Mouse (Mus musculus) forebrain, embryonic 12.5 days (tissue): ENCODE data around the gene Haspin. TPM values are rescaled to one million over a fixed set of nuclear protein-coding genes. Genes with fewer than 3 reads are reported as not detected.

Experiments
- ATAC-seq: fragments of 200-750 bp; cut with Nextera tagmentation; 2 replicates; pipeline ENCODE4 v1.8.0; 2017; ENCODE audit warnings: moderate TSS enrichment; ENCODE audit not compliant: low FRiP score
- H3K27ac ChIP-seq: fragments of 300-500 bp; sonication (generic); 2 replicates; pipeline ENCODE4 v1.5.1; 2016; ENCODE audit warnings: mild to moderate bottlenecking
- H3K27me3 ChIP-seq: fragments of 300-500 bp; sonication (generic); 2 replicates; pipeline ENCODE4 v1.6.1; 2016; ENCODE audit warnings: mild to moderate bottlenecking
- H3K36me3 ChIP-seq: fragments of 300-500 bp; sonication (generic); replicated peaks from 2 replicates; pipeline ENCODE4 v1.6.1; 2016; ENCODE audit warnings: mild to moderate bottlenecking
- H3K4me1 ChIP-seq: fragments of 300-500 bp; sonication (generic); 2 replicates; pipeline ENCODE4 v1.6.1; 2016
- H3K4me2 ChIP-seq: fragments of 300-500 bp; sonication (generic); 2 replicates; pipeline ENCODE4 v1.6.1; 2016; ENCODE audit warnings: mild to moderate bottlenecking, moderate library complexity
- H3K4me3 ChIP-seq: fragments of 300-500 bp; sonication (generic); replicated peaks from 2 replicates; pipeline ENCODE4 v1.5.1; 2016; ENCODE audit warnings: mild to moderate bottlenecking
- H3K9ac ChIP-seq: fragments of 300-500 bp; sonication (generic); 2 replicates; pipeline ENCODE4 v1.6.1; 2016; ENCODE audit warnings: mild to moderate bottlenecking
- H3K9me3 ChIP-seq: fragments of 300-500 bp; sonication (generic); 2 replicates; pipeline ENCODE4 v1.6.1; 2016
- WGBS: fragments of 180-500 bp; shearing (Covaris S2); methylation state at CpG from one replicate; pipeline ENCODE4 v1.1.7; 2016; 5-methylcytosine and 5-hydroxymethylcytosine counted together
- polyA plus RNA-seq: library from polyadenylated mRNA; unstranded; fragments of >200 nt; fragmentation: Nextera tagmentation; extraction: Ambion mirVana; gene quantifications from 2 replicates; pipeline ENCODE4 v1.2.1, GENCODE M21; 2016

Haspin gene
- polyA plus RNA-seq, 1 experiment from 2014 or later: 18.5 TPM

DNA sequence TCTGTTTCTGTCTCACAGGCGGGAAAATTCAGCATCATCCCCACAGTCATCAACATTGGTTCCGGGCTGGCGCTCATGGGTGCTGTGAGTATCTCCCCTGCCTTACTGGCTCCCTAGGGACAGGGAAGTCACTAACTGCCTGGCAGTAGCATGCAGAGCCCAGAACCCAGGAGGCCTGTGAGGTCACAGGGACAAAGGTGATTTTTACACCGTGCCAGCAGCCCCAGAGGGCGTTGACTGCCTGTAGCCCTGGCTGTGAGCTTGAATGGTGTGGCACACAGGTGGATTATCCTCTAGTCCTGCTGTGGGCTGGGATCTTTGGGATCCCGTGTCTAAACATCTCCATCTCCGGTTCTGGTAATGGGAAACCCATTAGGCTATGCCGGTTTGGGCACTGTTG is 30.0 kb upstream of the Haspin start:
- WGBS: 86% methylated on average over 8 of the region's 8 CpGs
- H3K27me3 ChIP-seq: no peaks in the 10 kb centered on the region

DNA sequence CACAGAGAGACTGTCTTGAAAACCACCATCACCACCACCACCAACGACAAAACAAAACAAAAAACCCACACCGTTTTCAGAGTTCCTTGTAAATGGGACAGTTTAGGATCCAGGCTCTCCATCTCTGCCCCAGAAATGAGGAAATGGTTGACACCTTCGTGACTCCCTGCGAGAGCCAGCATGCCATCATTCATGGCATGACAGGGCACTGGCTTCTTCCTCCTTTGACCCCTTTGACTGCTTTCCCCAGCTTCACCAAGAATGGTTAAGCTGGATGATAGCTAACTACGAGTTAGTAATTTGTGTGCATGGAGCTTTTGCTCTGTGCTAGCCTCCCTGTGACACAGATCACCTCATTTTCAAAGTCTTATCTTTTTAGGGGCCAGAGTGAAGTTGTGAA is 24.2 kb upstream of the Haspin start:
- H3K27me3 ChIP-seq: peaks cover 36% of the 10 kb centered on the region
- H3K4me3 ChIP-seq: no peak overlapping the region
- no peaks in the 10 kb centered on the region for H3K36me3 ChIP-seq
- H3K9ac ChIP-seq: no peak overlapping the region
- no peak overlapping the region for H3K4me2 ChIP-seq
- no peak overlapping the region for H3K27ac ChIP-seq
- whole genome bisulfite sequencing: 89% methylated on average over 5 of the region's 5 CpGs
- H3K4me1 ChIP-seq: peaks cover 8% of the 10 kb centered on the region
- no peaks in the 10 kb centered on the region for H3K9me3 ChIP-seq
- no peak for ATAC-seq

More for the DNA sequence above, 30.0 kb upstream of the Haspin start:
- no peak for ATAC-seq
- Histone ChIP-seq H3K27ac (no peak overlapping the region), H3K4me2 (no peak overlapping the region), H3K9me3 (no peaks in the 10 kb centered on the region), H3K4me1 (no peaks in the 10 kb centered on the region), H3K36me3 (0 out of 2 replicates have a peak, but pooled peaks cover 4% of the 10 kb centered on the region), H3K4me3 (no peak overlapping the region), H3K9ac (no peak overlapping the region)

DNA sequence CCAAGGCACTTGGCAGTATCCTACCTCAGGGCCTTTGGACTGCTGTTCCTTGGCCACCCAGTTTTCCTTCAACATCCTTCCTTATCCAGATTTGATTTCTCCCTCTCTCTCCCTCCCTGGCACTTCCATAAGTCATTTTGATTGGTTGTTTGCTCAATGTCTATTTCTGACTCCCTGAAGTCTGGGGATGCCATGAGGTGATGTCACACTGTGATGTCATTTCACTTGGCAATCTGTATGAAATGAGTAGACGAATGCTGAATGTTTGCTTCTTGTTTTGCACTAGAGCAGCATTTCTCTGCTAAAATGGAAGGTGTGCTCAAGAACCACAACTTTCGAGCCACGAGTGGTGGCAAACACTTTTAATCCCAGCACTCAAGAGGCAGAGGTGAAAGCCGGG is 23.5 kb upstream of the Haspin start:
- Histone ChIP-seq H3K4me3 (no peak overlapping the region), H3K9ac (no peak overlapping the region), H3K4me1 (peaks cover 8% of the 10 kb centered on the region), H3K36me3 (no peaks in the 10 kb centered on the region), H3K9me3 (no peaks in the 10 kb centered on the region), H3K27ac (no peak overlapping the region), H3K27me3 (peaks cover 36% of the 10 kb centered on the region), H3K4me2 (no peak overlapping the region)
- 91% methylated on average over 4 of the region's 4 CpGs for WGBS
- ATAC-seq: no peak

DNA sequence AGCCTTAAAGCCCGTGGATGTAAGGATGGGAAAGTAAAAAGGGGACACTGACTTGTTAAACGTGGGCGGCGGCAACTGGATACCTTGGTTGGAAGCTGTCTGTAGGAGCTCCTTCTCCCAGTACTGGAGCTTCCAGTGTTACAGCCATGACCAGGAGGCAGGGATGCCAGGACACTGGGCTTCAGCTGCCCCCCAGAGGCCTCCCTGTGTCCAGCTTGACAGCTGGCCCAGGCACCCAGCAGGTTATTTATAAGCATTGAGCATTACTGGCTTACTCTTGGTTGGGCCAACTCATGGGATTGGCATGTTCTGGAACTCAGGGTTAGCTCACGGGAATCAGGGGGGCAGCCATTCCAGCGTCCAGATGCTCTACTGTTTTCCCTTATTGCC is 22.7 kb upstream of the Haspin start:
- Histone ChIP-seq H3K27ac (no peak overlapping the region), H3K4me1 (peaks cover 8% of the 10 kb centered on the region), H3K4me3 (peak overlapping the region; percentile 42; the same call in 1 of the 2 replicates), H3K4me2 (peak overlapping the region; percentile 73), H3K36me3 (no peaks in the 10 kb centered on the region), H3K27me3 (peaks cover 36% of the 10 kb centered on the region), H3K9ac (no peak overlapping the region), H3K9me3 (no peaks in the 10 kb centered on the region)
- no peak for ATAC-seq
- 18% methylated on average over 6 of the region's 6 CpGs for WGBS

DNA sequence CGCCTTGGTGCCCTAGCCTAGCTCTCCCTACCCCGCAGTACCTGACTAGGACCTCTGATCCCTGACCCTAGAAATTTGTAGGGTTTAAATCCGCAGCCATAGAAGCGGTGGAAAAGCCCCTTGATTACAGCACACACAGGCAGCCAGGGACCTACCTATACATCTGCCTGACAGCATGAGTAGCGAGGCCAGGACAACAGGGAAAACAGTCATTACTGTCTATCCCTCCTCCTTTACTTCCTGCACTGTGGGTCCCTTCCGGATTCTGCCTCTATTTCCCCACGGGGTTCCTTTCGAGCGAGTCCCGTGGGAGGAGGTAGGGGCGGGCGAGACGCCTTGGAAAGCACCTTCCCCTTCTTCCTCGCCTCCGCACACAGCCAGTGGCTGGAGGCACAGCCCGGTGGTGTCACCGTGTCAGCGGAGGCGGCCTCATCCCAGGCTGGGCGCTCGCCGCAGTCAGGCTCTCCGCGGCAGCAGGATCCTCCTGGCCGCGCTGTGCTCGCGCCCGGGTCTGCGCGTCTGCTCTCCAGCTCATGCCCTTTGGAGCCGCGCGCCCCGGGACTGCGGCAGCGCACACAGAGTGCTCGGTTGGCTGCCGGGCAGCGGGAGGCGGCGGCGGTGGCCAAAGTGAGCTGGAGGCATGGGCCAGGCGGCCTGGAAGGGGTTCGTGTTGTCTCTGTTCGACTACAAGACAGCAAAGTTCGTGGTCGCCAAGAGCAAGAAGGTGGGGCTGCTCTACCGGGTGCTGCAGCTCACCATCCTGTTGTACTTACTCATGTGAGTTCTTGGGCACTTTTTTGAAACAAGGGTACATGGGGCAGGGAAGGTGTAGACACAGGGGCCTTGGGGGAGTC is 22.1 kb upstream of the Haspin start, which contains the start of gene P2rx5:
P2rx5 (plus strand) TSS at position 465 of the 854 bp plus-strand sequence.
- H3K9ac ChIP-seq: peak within 1 kb of the TSS; percentile 40
- no peaks in the 10 kb centered on the region for H3K36me3 ChIP-seq
- peaks cover 36% of the 10 kb centered on the region for H3K27me3 ChIP-seq
- H3K27ac ChIP-seq: no peak within 1 kb of the TSS
- H3K9me3 ChIP-seq: no peaks in the 10 kb centered on the region
- ATAC-seq: no peak
- H3K4me3 ChIP-seq: peak within 1 kb of the TSS; percentile 42
- WGBS: 3% methylated on average over 49 of the region's 49 CpGs
- peaks cover 8% of the 10 kb centered on the region for H3K4me1 ChIP-seq
- peak within 1 kb of the TSS; percentile 73 for H3K4me2 ChIP-seq

DNA sequence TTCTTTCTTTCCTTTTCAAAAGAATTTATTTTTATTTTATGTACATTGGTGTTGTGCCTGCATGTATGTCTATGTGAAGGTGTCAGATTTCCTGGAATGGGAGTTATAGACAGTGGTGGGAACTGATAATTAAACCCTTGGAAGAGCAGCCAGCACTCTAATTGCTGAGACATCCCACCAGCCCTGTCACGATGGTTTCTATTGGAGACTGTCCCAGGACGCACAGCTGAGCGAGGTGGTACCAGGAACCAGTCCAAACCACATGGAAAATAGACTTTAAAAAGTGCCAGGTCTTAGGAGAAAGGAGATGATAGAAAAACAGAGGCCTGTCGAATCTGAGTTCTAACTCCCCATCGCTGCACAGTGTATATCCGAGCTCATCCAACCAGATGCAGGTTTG is 17.0 kb upstream of the Haspin start:
- Histone ChIP-seq H3K27me3 (peaks cover 19% of the 10 kb centered on the region), H3K4me3 (no peak overlapping the region), H3K9ac (no peak overlapping the region), H3K4me1 (peaks cover 2% of the 10 kb centered on the region), H3K36me3 (no peaks in the 10 kb centered on the region), H3K4me2 (no peak overlapping the region), H3K27ac (no peak overlapping the region), H3K9me3 (no peaks in the 10 kb centered on the region)
- ATAC-seq: no peak
- WGBS: 84% methylated on average over 6 of the region's 6 CpGs

DNA sequence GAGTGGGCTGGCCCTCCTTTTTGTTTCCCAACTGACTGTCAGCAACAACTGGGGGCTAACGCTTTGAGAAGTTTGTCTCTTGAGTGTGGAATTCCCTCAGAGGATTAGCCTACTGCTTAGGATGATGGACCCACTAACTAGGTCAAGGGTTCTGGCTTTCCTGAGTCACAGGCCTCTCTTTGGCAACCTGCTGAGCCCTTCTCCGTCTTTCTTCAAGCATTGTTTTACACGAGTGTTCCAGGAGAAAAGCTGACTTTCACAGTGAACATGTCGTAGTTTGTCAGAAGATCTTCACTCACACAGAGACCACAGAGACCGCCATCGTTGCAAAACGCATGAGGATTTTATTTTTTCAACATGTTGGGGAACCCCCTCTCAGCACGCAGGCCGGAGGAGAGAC is 10.1 kb upstream of the Haspin start:
- ATAC-seq: no peak
- no peak overlapping the region for H3K9ac ChIP-seq
- 70% methylated on average over 9 of the region's 9 CpGs for WGBS
- no peaks in the 10 kb centered on the region for H3K9me3 ChIP-seq
- H3K4me3 ChIP-seq: no peak overlapping the region
- peaks cover 7% of the 10 kb centered on the region for H3K4me1 ChIP-seq
- H3K27me3 ChIP-seq: no peaks in the 10 kb centered on the region
- H3K4me2 ChIP-seq: no peak overlapping the region
- no peak overlapping the region for H3K27ac ChIP-seq
- no peaks in the 10 kb centered on the region for H3K36me3 ChIP-seq

DNA sequence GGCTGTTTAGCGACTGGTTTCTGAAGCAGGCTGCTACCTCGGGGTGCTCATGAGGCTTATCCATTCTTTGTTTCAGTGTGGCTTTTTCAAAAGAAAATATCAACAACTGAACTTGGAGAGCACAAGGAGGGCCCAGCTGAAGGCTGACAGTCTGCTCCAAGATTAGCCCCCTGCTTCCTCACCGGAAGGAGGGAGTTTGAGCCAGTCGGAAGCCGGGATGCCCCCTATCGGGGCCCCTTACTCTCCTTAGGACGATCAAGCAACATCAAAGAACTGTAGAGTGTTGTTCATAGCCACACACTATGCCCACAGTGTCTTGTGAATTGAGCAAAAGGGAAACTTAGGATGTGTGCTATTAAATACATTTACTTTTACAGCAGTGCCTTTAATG is 8.9 kb upstream of the Haspin start:
- H3K4me3 ChIP-seq: no peak overlapping the region
- WGBS: 54% methylated on average over 7 of the region's 7 CpGs
- no peaks in the 10 kb centered on the region for H3K27me3 ChIP-seq
- H3K4me1 ChIP-seq: peaks cover 7% of the 10 kb centered on the region
- no peaks in the 10 kb centered on the region for H3K9me3 ChIP-seq
- no peaks in the 10 kb centered on the region for H3K36me3 ChIP-seq
- no peak for ATAC-seq
- H3K27ac ChIP-seq: no peak overlapping the region
- H3K4me2 ChIP-seq: no peak overlapping the region
- H3K9ac ChIP-seq: no peak overlapping the region

DNA sequence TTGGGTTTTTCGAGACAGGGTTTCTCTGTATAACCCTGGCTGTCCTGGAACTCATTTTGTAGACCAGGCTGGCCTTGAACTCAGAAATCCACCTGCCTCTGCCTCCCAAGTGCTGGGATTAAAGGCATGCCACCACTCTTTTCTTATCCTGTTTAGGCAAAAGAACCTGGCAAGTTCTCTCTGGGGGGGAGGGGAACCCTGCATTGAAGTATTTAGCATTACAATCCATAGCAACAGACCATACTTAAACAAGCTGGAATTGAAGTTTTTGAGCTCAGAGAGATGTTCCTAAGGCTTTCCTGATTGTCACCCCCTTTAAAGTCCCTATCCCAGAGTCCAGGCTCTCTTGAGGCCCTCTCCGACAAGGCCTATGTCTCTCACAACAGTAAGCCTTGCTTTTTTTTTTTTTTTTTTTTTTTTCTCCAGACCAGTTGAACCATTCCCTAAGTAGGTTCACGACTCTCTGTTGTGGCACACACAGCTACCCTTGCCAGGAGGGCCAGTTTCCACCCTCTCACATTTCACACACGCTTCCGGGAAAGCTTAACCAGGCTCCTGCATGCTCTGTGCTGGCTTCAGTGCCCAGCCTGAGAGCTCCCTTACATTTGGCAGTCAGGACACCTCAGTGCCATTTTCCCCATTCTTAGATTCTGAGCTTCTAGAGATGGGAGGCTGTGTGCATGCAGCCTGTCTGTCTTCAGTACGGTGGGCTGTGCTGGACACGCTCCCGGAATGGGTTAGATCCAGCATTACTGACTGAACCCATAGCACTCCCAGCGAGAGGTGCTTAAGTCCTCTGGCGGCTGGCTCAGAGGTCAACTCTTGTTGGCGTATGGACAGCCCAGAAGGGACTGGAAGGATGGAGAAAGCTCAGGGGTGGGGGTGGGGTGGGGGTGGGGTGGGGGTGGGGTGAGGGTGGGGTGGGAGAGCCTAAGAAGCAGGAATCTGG is 8.2 kb upstream of the Haspin start:
- H3K36me3 ChIP-seq: no peaks in the 10 kb centered on the region
- H3K4me3 ChIP-seq: no peak overlapping the region
- H3K27me3 ChIP-seq: no peaks in the 10 kb centered on the region
- WGBS: 57% methylated on average over 11 of the region's 11 CpGs
- no peak for ATAC-seq
- no peak overlapping the region for H3K4me2 ChIP-seq
- H3K27ac ChIP-seq: no peak overlapping the region
- H3K9ac ChIP-seq: no peak overlapping the region
- peaks cover 7% of the 10 kb centered on the region for H3K4me1 ChIP-seq
- H3K9me3 ChIP-seq: no peaks in the 10 kb centered on the region

DNA sequence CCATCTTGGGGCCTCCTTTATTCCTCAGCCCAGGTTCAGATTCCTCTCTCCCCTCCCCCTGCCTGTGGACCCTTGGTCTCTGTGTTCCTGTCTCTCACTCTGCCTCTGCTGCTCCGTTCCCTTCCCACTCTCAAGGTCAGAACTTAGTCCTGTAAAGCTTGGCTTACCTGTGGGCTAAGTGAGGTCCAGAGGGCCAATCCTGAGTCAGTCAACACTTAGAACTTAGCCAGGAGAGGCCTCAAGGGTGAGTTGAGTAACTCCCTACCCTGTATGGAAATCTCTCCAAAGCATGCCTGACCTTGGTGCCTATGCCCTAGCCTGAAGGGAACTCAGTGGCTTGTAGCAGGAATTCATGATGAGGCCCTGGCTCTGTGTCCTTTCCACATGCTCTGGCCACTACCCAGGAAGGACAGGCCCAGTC is 6.2 kb upstream of the Haspin start:
- ATAC-seq: no peak
- H3K36me3 ChIP-seq: no peaks in the 10 kb centered on the region
- no peak overlapping the region for H3K4me2 ChIP-seq
- peaks cover 7% of the 10 kb centered on the region for H3K4me1 ChIP-seq
- no peak overlapping the region for H3K4me3 ChIP-seq
- 70% methylated on average over 1 of the region's 1 CpGs for WGBS
- 0 out of 2 replicates have a peak overlapping the region, but pooled peaks have one; percentile 17 for H3K9ac ChIP-seq
- H3K27me3 ChIP-seq: no peaks in the 10 kb centered on the region
- no peak overlapping the region for H3K27ac ChIP-seq
- no peaks in the 10 kb centered on the region for H3K9me3 ChIP-seq

DNA sequence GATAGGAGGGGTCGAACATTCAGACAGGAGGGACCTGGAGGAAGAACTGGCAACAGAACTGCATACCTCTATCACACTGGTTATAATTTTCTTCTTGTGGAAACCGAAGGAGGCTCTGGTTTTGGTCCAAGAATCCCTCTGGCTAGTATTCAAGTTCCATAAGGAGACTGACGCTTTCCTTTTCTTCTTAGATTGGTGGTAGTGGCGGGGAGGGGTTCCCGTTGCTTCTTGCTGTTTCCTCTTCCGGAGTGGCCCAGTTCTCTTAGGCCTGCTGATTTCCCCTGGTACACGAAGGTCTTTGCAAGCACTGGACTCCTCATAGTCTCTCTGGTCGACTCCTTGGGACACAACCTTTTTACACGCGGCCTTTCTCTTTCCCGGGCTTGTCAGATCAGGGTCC is 978 bp downstream of the Haspin start:
- no peak for ATAC-seq
- Histone ChIP-seq H3K9ac (peak overlapping the region; percentile 80), H3K4me1 (peaks cover 41% of the 10 kb centered on the region), H3K27ac (no peak overlapping the region), H3K27me3 (no peaks in the 10 kb centered on the region), H3K9me3 (no peaks in the 10 kb centered on the region), H3K4me3 (peak overlapping the region; percentile 87), H3K4me2 (peak overlapping the region; percentile 81), H3K36me3 (peaks cover 39% of the 10 kb centered on the region)
- 44% methylated on average over 11 of the region's 11 CpGs for WGBS

DNA sequence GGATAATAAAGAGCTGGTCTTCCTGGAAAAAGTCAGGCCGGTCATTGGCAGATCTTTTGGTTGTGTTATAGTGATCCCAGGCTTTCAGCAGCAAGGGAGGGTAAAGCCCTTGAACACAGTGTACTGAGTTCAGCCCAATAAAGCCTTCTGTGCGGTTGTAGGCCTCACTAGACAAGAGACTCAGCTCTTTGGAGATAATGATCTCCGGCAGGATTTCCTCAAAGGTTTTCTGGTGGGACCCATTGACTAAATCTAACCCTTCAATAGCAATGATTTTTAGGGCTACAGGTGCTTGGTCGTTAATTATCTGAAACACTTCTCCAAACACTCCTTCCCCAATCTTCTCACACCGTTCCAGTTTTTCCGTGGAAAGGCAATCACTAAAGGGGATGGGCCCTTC is 1.5 kb downstream of the Haspin start:
- H3K4me2 ChIP-seq: peak overlapping the region; percentile 81
- H3K4me3 ChIP-seq: peak overlapping the region; percentile 87
- H3K4me1 ChIP-seq: peaks cover 41% of the 10 kb centered on the region
- WGBS: 92% methylated on average over 6 of the region's 6 CpGs
- H3K27me3 ChIP-seq: no peaks in the 10 kb centered on the region
- peak overlapping the region; percentile 80; the same call in 1 of the 2 replicates for H3K9ac ChIP-seq
- H3K27ac ChIP-seq: no peak overlapping the region
- peaks cover 41% of the 10 kb centered on the region for H3K36me3 ChIP-seq
- H3K9me3 ChIP-seq: no peaks in the 10 kb centered on the region
- no peak for ATAC-seq
